ENCODE assay signal across 8 mouse cellular contexts in genomic region chr8:124751709-124752173, GRCm38 (mm10). TPM values are rescaled to one million over a fixed set of nuclear protein-coding genes. Genes with fewer than 3 reads are reported as not detected.
A peak's percentile ranks its signal among the peaks of the same experiment; 100 is the strongest.
DNase-seq lines count a peak whose midpoint lies in the region; ATAC-seq lines count a peak whose summit lies in the region.

Fam89a (minus strand) TSS chr8:124751832.

- peak within 1 kb of the TSS; percentile 72 for H3K4me2 ChIP-seq in forebrain, embryonic 16.5 days (ENCODE audit: low read length)
- H3K4me2 ChIP-seq in hindbrain, embryonic 12.5 days (replicated peaks), result peak within 1 kb of the TSS; percentile 84
- peak within 1 kb of the TSS; percentile 69 for H3K4me2 ChIP-seq in midbrain, embryonic 16.5 days (ENCODE audit: low read length)

- peaks cover 11% of the 10 kb centered on the region for H3K4me1 ChIP-seq in forebrain, embryonic 16.5 days (replicated peaks; ENCODE audit: control insufficient read depth, insufficient read depth, low read length)
- H3K4me1 ChIP-seq in hindbrain, embryonic 12.5 days, result peaks cover 19% of the 10 kb centered on the region
- H3K4me1 ChIP-seq in midbrain, embryonic 16.5 days (ENCODE audit: control insufficient read depth, insufficient read depth, low read length), result peaks cover 7% of the 10 kb centered on the region; the same call in 1 of the 2 replicates

- peak within 1 kb of the TSS; percentile 50 for H3K9ac ChIP-seq in forebrain, embryonic 16.5 days (replicated peaks; ENCODE audit: low read depth, low read length)
- H3K9ac ChIP-seq in hindbrain, embryonic 12.5 days, result peak within 1 kb of the TSS; percentile 55
- H3K9ac ChIP-seq in midbrain, embryonic 16.5 days (ENCODE audit: low read depth, low read length), result peak within 1 kb of the TSS; percentile 39

- WGBS in forebrain, embryonic 16.5 days, result under 1% methylated on average over 39 of the region's 41 CpGs
- WGBS in hindbrain, embryonic 12.5 days, result 0% methylated on average over 36 of the region's 41 CpGs
- WGBS in midbrain, embryonic 16.5 days, result under 1% methylated on average over 38 of the region's 41 CpGs

- H3K27ac ChIP-seq in forebrain, embryonic 16.5 days (ENCODE audit: low read length), result no peak within 1 kb of the TSS
- no peak within 1 kb of the TSS for H3K27ac ChIP-seq in hindbrain, embryonic 12.5 days
- no peak within 1 kb of the TSS for H3K27ac ChIP-seq in midbrain, embryonic 16.5 days (ENCODE audit: low read length)

- peak; percentile 19 to 44 for DNase-seq in CD8-positive naive resting alpha-beta T cell, adult 2 months (ENCODE audit: low read depth in 2 of 2, low spot score in 2 of 2)
- peak; percentile 73 for DNase-seq in adrenal gland, postnatal 25 days
- peak; percentile 79 for DNase-seq in liver
- DNase-seq in testis, postnatal 14 days (ENCODE audit: low spot score), result peak; percentile 24
- no peak for DNase-seq in frontal cortex, postnatal 14 days (ENCODE audit: low spot score in 2 of 2)

- H3K4me3 ChIP-seq in forebrain, embryonic 16.5 days (replicated peaks; ENCODE audit: low read length), result peak within 1 kb of the TSS; percentile 50
- peak within 1 kb of the TSS; percentile 51 for H3K4me3 ChIP-seq in hindbrain, embryonic 12.5 days
- H3K4me3 ChIP-seq in midbrain, embryonic 16.5 days (ENCODE audit: low read depth, low read length), result peak within 1 kb of the TSS; percentile 45

- no peak for ATAC-seq in forebrain, embryonic 16.5 days
- no peak for ATAC-seq in hindbrain, embryonic 12.5 days (ENCODE audit: low FRiP score)
- peak; percentile 39; the same call in 1 of the 2 replicates for ATAC-seq in midbrain, embryonic 16.5 days

- peaks cover 51% of the 10 kb centered on the region for H3K27me3 ChIP-seq in forebrain, embryonic 16.5 days (replicated peaks; ENCODE audit: control insufficient read depth, insufficient read depth, low read length)
- H3K27me3 ChIP-seq in hindbrain, embryonic 12.5 days, result peaks cover 62% of the 10 kb centered on the region
- peaks cover 30% of the 10 kb centered on the region for H3K27me3 ChIP-seq in midbrain, embryonic 16.5 days (ENCODE audit: control insufficient read depth, insufficient read depth, low read depth, low read length)

- no peaks in the 10 kb centered on the region for H3K9me3 ChIP-seq in forebrain, embryonic 16.5 days (ENCODE audit: control insufficient read depth, low read length)
- H3K9me3 ChIP-seq in hindbrain, embryonic 12.5 days (replicated peaks), result no peaks in the 10 kb centered on the region
- no peaks in the 10 kb centered on the region for H3K9me3 ChIP-seq in midbrain, embryonic 16.5 days (replicated peaks; ENCODE audit: control insufficient read depth, low read length, poor library complexity, severe bottlenecking)

- no peaks in the 10 kb centered on the region for H3K36me3 ChIP-seq in forebrain, embryonic 16.5 days (ENCODE audit: control insufficient read depth, insufficient read depth)
- no peaks in the 10 kb centered on the region for H3K36me3 ChIP-seq in hindbrain, embryonic 12.5 days
- no peaks in the 10 kb centered on the region for H3K36me3 ChIP-seq in midbrain, embryonic 16.5 days (ENCODE audit: control insufficient read depth, insufficient read depth, low read length)

RNA-seq across cellular contexts. Expression of gene Fam89a, which starts in this region (rescaled TPM):
- total RNA-seq in adrenal gland, postnatal 25 days (2021), result 0.24 TPM in 1 of 2 replicates, not detected in the other
- polyA plus RNA-seq in forebrain, embryonic 16.5 days (2015; fragmentation: Nextera tagmentation; extraction: Ambion mirVana), result 0.25 TPM in 1 of 2 replicates, not detected in the other
- polyA plus RNA-seq in hindbrain, embryonic 12.5 days (2016; fragmentation: Nextera tagmentation; extraction: Ambion mirVana), result 5.1 and 6.0 TPM in 2 replicates
- polyA plus RNA-seq in midbrain, embryonic 16.5 days (2015; fragmentation: Nextera tagmentation; extraction: Ambion mirVana), result 0.26 and 0.40 TPM in 2 replicates

Comparison
In these comparisons a context has a peak if more than half of its experiments do, and no peak if none do; other contexts are left out.
1. Peak in DNase-seq in adrenal gland, postnatal 25 days; RNA of the gene not detected or under 1 TPM.
2. Peak in ATAC-seq, H3K4me3 ChIP-seq, H3K9ac ChIP-seq and H3K4me2 ChIP-seq in midbrain, embryonic 16.5 days; RNA of the gene not detected or under 1 TPM.
3. DNase-seq: peak in CD8-positive naive resting alpha-beta T cell, adult 2 months (2 of 2), liver (single experiment) and testis, postnatal 14 days (single experiment); none in frontal cortex, postnatal 14 days (0 of 2).
4. Peak in every context shown above with its lines, with median percentiles within 50 percentile points of each other: H3K4me2 ChIP-seq, H3K4me3 ChIP-seq and H3K9ac ChIP-seq.